Mouse (Mus musculus): ENCODE measurements around the gene Cgref1. TPM values are rescaled to one million over a fixed set of nuclear protein-coding genes. Genes with fewer than 3 reads are reported as not detected.

Cgref1 gene
- total RNA-seq, 4 experiments from 2014 or later, result 1.0 to 3.0 (median 1.8) TPM

Other genes with a start within 250 kb of the Cgref1 start
- 1 to 10 TPM; 1.5 to 4.0 (median 2.7) TPM for gene Dpysl5, start 234.0 kb downstream of the Cgref1 start, total RNA-seq (2022)
- gene Mapre3, start 130.9 kb downstream of the Cgref1 start, total RNA-seq (2022), result 10 to 100 TPM; 75.9 to 93.2 (median 85.2) TPM
- gene Tmem214, start 77.6 kb downstream of the Cgref1 start, total RNA-seq (2022), result 10 to 100 TPM; 55.5 to 66.8 (median 59.6) TPM
- gene Agbl5, start 56.9 kb downstream of the Cgref1 start, total RNA-seq (2022), result 10 to 100 TPM in 3 of 4 experiments, 1 to 10 TPM in 1; 9.9 to 22.6 (median 17.7) TPM
- gene Ost4, start 37.8 kb downstream of the Cgref1 start, total RNA-seq (2022), result 100 to 1,000 TPM; 210 to 235 (median 214) TPM
- gene Emilin1, start 32.2 kb downstream of the Cgref1 start, total RNA-seq (2022), result 10 to 100 TPM; 48.7 to 62.4 (median 51.8) TPM
- gene Khk, start 24.2 kb downstream of the Cgref1 start, total RNA-seq (2022), result 10 to 100 TPM; 60.9 to 74.4 (median 69.4) TPM
- 100 to 1,000 TPM; 129 to 211 (median 186) TPM for gene Preb, start 14.8 kb upstream of the Cgref1 start, total RNA-seq (2022)
- 1 to 10 TPM; 1.0 to 2.5 (median 1.4) TPM for gene Tcf23, start 23.1 kb upstream of the Cgref1 start, total RNA-seq (2022)
- 100 to 1,000 TPM; 122 to 138 (median 130) TPM for gene Atraid, start 102.7 kb upstream of the Cgref1 start, total RNA-seq (2022)
- 10 to 100 TPM; 33.5 to 46.4 (median 38.1) TPM for gene Slc5a6, start 103.3 kb upstream of the Cgref1 start, total RNA-seq (2022)
- 10 to 100 TPM; 23.1 to 52.0 (median 33.6) TPM for gene Cad, start 109.2 kb upstream of the Cgref1 start, total RNA-seq (2022)
- gene Dnajc5g, start 160.7 kb upstream of the Cgref1 start, total RNA-seq (2022), result not detected
- gene Slc30a3, start 162.6 kb upstream of the Cgref1 start, total RNA-seq (2022), result under 1 TPM in 1 of 4 experiments, not detected in 3; 0.28 TPM
- gene Trim54, start 171.1 kb upstream of the Cgref1 start, total RNA-seq (2022), result not detected
- not detected for gene Ucn, start 193.2 kb upstream of the Cgref1 start, total RNA-seq (2022)
- 10 to 100 TPM; 63.7 to 83.4 (median 76.4) TPM for gene Mpv17, start 208.7 kb upstream of the Cgref1 start, total RNA-seq (2022)
- gene Gm29609, start 234.3 kb upstream of the Cgref1 start, total RNA-seq (2022), result 1 to 10 TPM in 3 of 4 experiments, under 1 TPM in 1; 0.41 to 3.9 (median 2.9) TPM
- 10 to 100 TPM; 65.5 to 98.8 (median 71.9) TPM for gene Gtf3c2, start 234.6 kb upstream of the Cgref1 start, total RNA-seq (2022)
- 100 to 1,000 TPM; 109 to 135 (median 126) TPM for gene Snx17, start 247.6 kb upstream of the Cgref1 start, total RNA-seq (2022)
- 10 to 100 TPM; 34.5 to 44.5 (median 38.9) TPM for gene Eif2b4, start 247.8 kb upstream of the Cgref1 start, total RNA-seq (2022)

Measured in adrenal gland, adult 8-10 months (tissue).